Mouse (Mus musculus) left cerebral cortex, adult 2 months (tissue): Measurements from ENCODE around the gene Tubgcp2. TPM values are rescaled to one million over a fixed set of nuclear protein-coding genes. Genes with fewer than 3 reads are reported as not detected.

ENCODE experiments used
- DNase-seq, 2 experiments: peaks; one replicate each; pipeline ENCODE4 v3.0.0; 2021 to 2022; ENCODE audit warnings: low spot score in 2 of 2, mixed read lengths in 1 of 2; ENCODE audit errors: extremely low spot score in 1 of 2
- H3K27ac ChIP-seq: fragments of 200-600 bp; 2 replicates; pipeline ENCODE4 v1.8.1; 2022
- H3K4me3 ChIP-seq: fragments of 200-600 bp; 2 replicates; pipeline ENCODE4 v1.8.1; 2022
- CTCF ChIP-seq: fragments of 200-600 bp; IDR thresholded peaks from 2 replicates; pipeline ENCODE4 v1.8.1; 2022; ENCODE audit warnings: antibody characterized with exemption, mild to moderate bottlenecking, moderate library complexity
- intact Hi-C: fragments of 180-260 bp; cut with DNase I; formaldehyde crosslinking; loops from one replicate; pipeline ENCODE4 v1.15.1; 2025
- microRNA-seq, 2 experiments: library from miRNA; unstranded; fragments of <30 nt; microRNA quantifications; one replicate each; pipeline ENCODE4 v1.2.0; 2021
- total RNA-seq, 2 experiments: library from RNA; stranded (reverse); gene quantifications; 2 replicates each; pipeline ENCODE4 v1.2.3; 2021

Tubgcp2 gene
- total RNA-seq, 2 experiments from 2014 or later: 34.4 to 35.0 TPM

GRCm38 (mm10) chr7:139956658-139957057 lies 79.8 kb downstream of the Tubgcp2 start:
- DNase-seq: no peak
- Histone ChIP-seq H3K27ac (no peak overlapping the region), H3K4me3 (no peak overlapping the region)
- intact Hi-C loops: no loop called here
- no peak for TF ChIP-seq CTCF

- intact Hi-C loops: no loop called here
- H3K4me3 ChIP-seq: no peak overlapping the region
- TF ChIP-seq CTCF: no peak
- no peak for DNase-seq
- no peak overlapping the region for H3K27ac ChIP-seq
Measured at GRCm38 (mm10) chr7:139955505-139955904, 81.0 kb downstream of the Tubgcp2 start.

GRCm38 (mm10) chr7:139951991-139952633 lies 84.4 kb downstream of the Tubgcp2 start:
- no peak for TF ChIP-seq CTCF
- no peak overlapping the region for H3K4me3 ChIP-seq
- intact Hi-C loops: no loop called here
- DNase-seq: no peak
- H3K27ac ChIP-seq: no peak overlapping the region

GRCm38 (mm10) chr7:139951079-139951478 lies 85.4 kb downstream of the Tubgcp2 start:
- intact Hi-C loops: no loop called here
- peak overlapping the region; percentile 46 for H3K4me3 ChIP-seq
- TF ChIP-seq CTCF: no peak
- no peak overlapping the region for H3K27ac ChIP-seq
- DNase-seq: no peak

- TF ChIP-seq CTCF: no peak
- Histone ChIP-seq H3K4me3 (peak overlapping the region; percentile 46), H3K27ac (no peak overlapping the region)
- intact Hi-C loops: no loop called here
- no peak for DNase-seq
Measured at GRCm38 (mm10) chr7:139950283-139950971, 86.0 kb downstream of the Tubgcp2 start.

GRCm38 (mm10) chr7:139949893-139950282 lies 86.6 kb downstream of the Tubgcp2 start:
- TF ChIP-seq CTCF: peak; percentile 29
- intact Hi-C loops: no loop called here

GRCm38 (mm10) chr7:139946032-139946431 lies 90.4 kb downstream of the Tubgcp2 start:
- no peak overlapping the region for H3K27ac ChIP-seq
- intact Hi-C loops: no loop called here
- DNase-seq: no peak
- no peak for TF ChIP-seq CTCF
- no peak overlapping the region for H3K4me3 ChIP-seq

More at GRCm38 (mm10) chr7:139949893-139950282, 86.6 kb downstream of the Tubgcp2 start:
- Histone ChIP-seq H3K4me3 (0 out of 2 replicates have a peak overlapping the region, but pooled peaks have one; percentile 20), H3K27ac (no peak overlapping the region)
- DNase-seq: no peak

Small RNA genes lying within 50 kb of the gene (microRNA-seq; reads per million reads assigned to microRNA genes)
- 0 to 0.49 reads per million in 2 experiments for gene Mir202
- 0.49 to 1.7 reads per million in 2 experiments for gene Mir7062
- gene mmu-mir-7686: 0 reads per million in 2 experiments

Other genes with a start within 250 kb of the Tubgcp2 start
- gene Adgra1, start 202.5 kb downstream of the Tubgcp2 start, total RNA-seq: 10 to 100 TPM; 59.2 to 61.7 TPM
- gene Kndc1, start 142.0 kb downstream of the Tubgcp2 start, total RNA-seq: 10 to 100 TPM; 77.7 to 80.4 TPM
- not detected for gene Utf1, start 92.9 kb downstream of the Tubgcp2 start, total RNA-seq
- 1 to 10 TPM; 1.0 to 2.2 TPM for gene 6430531B16Rik, start 57.9 kb downstream of the Tubgcp2 start, total RNA-seq
- gene Adam8, start 44.1 kb downstream of the Tubgcp2 start, total RNA-seq: 1 to 10 TPM; 3.1 to 3.9 TPM
- gene Zfp511, start 278 bp downstream of the Tubgcp2 start, total RNA-seq: 10 to 100 TPM; 25.8 to 26.0 TPM
- gene Msx3, start 12.4 kb upstream of the Tubgcp2 start, total RNA-seq: not detected
- 100 to 1,000 TPM; 181 to 198 TPM for gene Caly, start 45.9 kb upstream of the Tubgcp2 start, total RNA-seq
- not detected for gene Prap1, start 56.7 kb upstream of the Tubgcp2 start, total RNA-seq
- 10 to 100 TPM; 51.9 to 52.7 TPM for gene Fuom, start 65.8 kb upstream of the Tubgcp2 start, total RNA-seq
- 1 to 10 TPM; 4.1 to 5.5 TPM for gene Paox, start 79.1 kb upstream of the Tubgcp2 start, total RNA-seq
- gene Echs1, start 79.8 kb upstream of the Tubgcp2 start, total RNA-seq: 10 to 100 TPM; 51.6 to 52.6 TPM
- gene Mtg1, start 100.9 kb upstream of the Tubgcp2 start, total RNA-seq: 10 to 100 TPM; 21.0 to 21.5 TPM
- 100 to 1,000 TPM; 135 to 144 TPM for gene Sprn, start 118.2 kb upstream of the Tubgcp2 start, total RNA-seq
- not detected for gene Olfr522, start 128.1 kb upstream of the Tubgcp2 start, total RNA-seq
- gene Olfr523, start 136.5 kb upstream of the Tubgcp2 start, total RNA-seq: under 1 TPM; 0.12 to 0.14 TPM
- gene Olfr524, start 169.3 kb upstream of the Tubgcp2 start, total RNA-seq: not detected
- gene Cd163l1, start 181.6 kb upstream of the Tubgcp2 start, total RNA-seq: under 1 TPM in 1 of 2 experiments, not detected in 1; 0.14 TPM
- gene 5830411N06Rik, start 210.6 kb upstream of the Tubgcp2 start, total RNA-seq: under 1 TPM in 1 of 2 experiments, not detected in 1; 0.11 TPM